Mouse (Mus musculus) midbrain, postnatal 0 days (tissue): ENCODE results near the gene Unc45a. TPM values are rescaled to one million over a fixed set of nuclear protein-coding genes. Genes with fewer than 3 reads are reported as not detected.
A peak's percentile ranks its signal among the peaks of the same experiment; 100 is the strongest.

ENCODE experiments used
- ATAC-seq: fragments of 200-750 bp; cut with Nextera tagmentation; 2 replicates; pipeline ENCODE4 v1.8.0; 2017; ENCODE audit warnings: moderate number of reproducible peaks, mild to moderate bottlenecking, moderate TSS enrichment, moderate library complexity; ENCODE audit not compliant: low FRiP score
- DNase-seq: peaks from one replicate; pipeline ENCODE4 v3.0.0-alpha.2; 2015; ENCODE audit warnings: low spot score
- H3K27ac ChIP-seq: fragments of 300-500 bp; sonication (generic); 2 replicates; pipeline ENCODE4 v1.5.1; 2014; ENCODE audit warnings: low read depth, mild to moderate bottlenecking, low read length, mixed read lengths
- H3K27me3 ChIP-seq: fragments of 300-500 bp; sonication (generic); 2 replicates; pipeline ENCODE4 v1.6.1; 2014; ENCODE audit warnings: low read length, control low read depth, mixed read lengths; ENCODE audit not compliant: insufficient read depth
- H3K36me3 ChIP-seq: fragments of 300-500 bp; sonication (generic); 2 replicates; pipeline ENCODE4 v1.6.1; 2014; ENCODE audit warnings: low read length, control low read depth, mixed read lengths; ENCODE audit not compliant: insufficient read depth
- H3K4me1 ChIP-seq: fragments of 300-500 bp; sonication (generic); 2 replicates; pipeline ENCODE4 v1.6.1; 2014; ENCODE audit warnings: mild to moderate bottlenecking, control low read depth, antibody characterized with exemption, low read length, mixed read lengths; ENCODE audit not compliant: insufficient read depth
- H3K4me2 ChIP-seq: fragments of 300-500 bp; sonication (generic); 2 replicates; pipeline ENCODE4 v1.6.1; 2014; ENCODE audit warnings: low read depth, mild to moderate bottlenecking, low read length, mixed read lengths; ENCODE audit not compliant: poor library complexity, severe bottlenecking
- H3K4me3 ChIP-seq: fragments of 300-500 bp; sonication (generic); 2 replicates; pipeline ENCODE4 v1.5.1; 2014; ENCODE audit warnings: low read depth, mild to moderate bottlenecking, low read length, moderate library complexity
- H3K9ac ChIP-seq: fragments of 300-500 bp; sonication (generic); replicated peaks from 2 replicates; pipeline ENCODE4 v1.6.1; 2014; ENCODE audit warnings: mild to moderate bottlenecking, low read length, moderate library complexity, mixed read lengths; ENCODE audit not compliant: poor library complexity, severe bottlenecking
- H3K9me3 ChIP-seq: fragments of 300-500 bp; sonication (generic); 2 replicates; pipeline ENCODE4 v1.6.1; 2016; ENCODE audit warnings: low read length, control low read depth
- CTCF ChIP-seq: IDR thresholded peaks from 2 replicates; pipeline ENCODE4 v1.5.1; 2016; ENCODE audit warnings: antibody characterized with exemption, mild to moderate bottlenecking
- WGBS: fragments of 180-500 bp; shearing (Covaris S2); extraction: QIAGEN DNeasy Blood & Tissue Kit; methylation state at CpG from one replicate; pipeline ENCODE4 v1.1.7; 2014; 5-methylcytosine and 5-hydroxymethylcytosine counted together
- polyA plus RNA-seq: library from polyadenylated mRNA; unstranded; fragments of >200 nt; fragmentation: Nextera tagmentation; extraction: Ambion mirVana; gene quantifications from 2 replicates; pipeline ENCODE4 v1.2.1, GENCODE M21; 2015
- total RNA-seq: library from RNA; depleted of rRNA; stranded (reverse); fragments of >200 nt; gene quantifications from 2 replicates; pipeline ENCODE4 v1.2.3, GENCODE M21; 2014; rRNA removed

Gene Unc45a
- total and polyA plus RNA-seq, 2 experiments from 2014 or later: 51.0 to 55.9 TPM

- DNase-seq (no peak), ATAC-seq (no peak)
- WGBS: 83% methylated on average over 2 of the region's 2 CpGs
- no peak overlapping the region for H3K4me3 ChIP-seq
- H3K9me3 ChIP-seq: no peaks in the 10 kb centered on the region
- H3K36me3 ChIP-seq: peaks cover 70% of the 10 kb centered on the region
- H3K27ac ChIP-seq: no peak overlapping the region
- no peak overlapping the region for H3K4me2 ChIP-seq
- TF ChIP-seq CTCF: peak; percentile 37
- no peaks in the 10 kb centered on the region for H3K27me3 ChIP-seq
- H3K9ac ChIP-seq: no peak overlapping the region
- no peaks in the 10 kb centered on the region for H3K4me1 ChIP-seq
These were observed 59.8 kb downstream of the Unc45a start for GRCm38 (mm10) chr7:80280998-80281397.

DNA sequence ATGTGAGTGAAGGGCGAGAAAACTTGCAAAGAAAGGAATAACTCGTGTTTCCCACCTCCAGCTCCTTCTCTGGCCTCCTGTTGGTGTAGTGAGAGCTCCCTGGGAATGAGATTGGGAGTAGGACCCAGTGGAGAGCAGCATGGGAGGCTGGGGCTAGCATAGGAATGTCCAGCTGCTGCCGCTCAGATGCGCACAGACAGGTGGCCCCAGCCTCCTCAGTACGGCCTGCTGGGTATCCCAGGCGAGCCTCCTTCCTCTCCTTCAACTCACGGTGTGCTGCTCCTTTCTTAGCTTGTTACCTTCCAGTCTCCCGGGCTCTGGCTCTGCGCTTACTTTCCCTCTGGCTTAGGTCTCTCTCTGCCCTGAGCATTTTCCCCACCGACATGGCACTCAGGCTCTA lies 60.8 kb downstream of the Unc45a start:
- H3K27ac ChIP-seq: no peak overlapping the region
- H3K4me1 ChIP-seq: no peaks in the 10 kb centered on the region
- H3K9ac ChIP-seq: no peak overlapping the region
- ATAC-seq (no peak), DNase-seq (no peak)
- peaks cover 3% of the 10 kb centered on the region; the same call in 1 of the 2 replicates for H3K9me3 ChIP-seq
- H3K36me3 ChIP-seq: peaks cover 66% of the 10 kb centered on the region
- no peaks in the 10 kb centered on the region for H3K27me3 ChIP-seq
- TF ChIP-seq CTCF: no peak
- no peak overlapping the region for H3K4me3 ChIP-seq
- WGBS: 89% methylated on average over 10 of the region's 10 CpGs
- H3K4me2 ChIP-seq: no peak overlapping the region

- Histone ChIP-seq H3K4me1 (no peaks in the 10 kb centered on the region), H3K9me3 (peaks cover 5% of the 10 kb centered on the region; the same call in 1 of the 2 replicates), H3K4me2 (no peak overlapping the region), H3K9ac (no peak overlapping the region), H3K27ac (no peak overlapping the region), H3K4me3 (no peak overlapping the region), H3K36me3 (peaks cover 54% of the 10 kb centered on the region), H3K27me3 (no peaks in the 10 kb centered on the region)
- no peak for TF ChIP-seq CTCF
- DNase-seq (no peak), ATAC-seq (no peak)
- 99% methylated on average over 4 of the region's 4 CpGs for WGBS
These were observed 64.4 kb downstream of the Unc45a start for GRCm38 (mm10) chr7:80276374-80276773.

Other genes starting within 250 kb of the Unc45a start
- 122 and 136 TPM in 2 replicates for gene Idh2, start 225.6 kb downstream of the Unc45a start, total RNA-seq
- 115 and 124 TPM in 2 replicates for gene Idh2, start 225.6 kb downstream of the Unc45a start, polyA plus RNA-seq
- gene Sema4b, start 154.2 kb downstream of the Unc45a start, total RNA-seq: 40.3 and 43.7 TPM in 2 replicates
- gene Sema4b, start 154.2 kb downstream of the Unc45a start, polyA plus RNA-seq: 26.3 and 29.2 TPM in 2 replicates
- 15.2 and 22.3 TPM in 2 replicates for gene Cib1, start 108.2 kb downstream of the Unc45a start, total RNA-seq
- gene Cib1, start 108.2 kb downstream of the Unc45a start, polyA plus RNA-seq: 30.6 and 33.7 TPM in 2 replicates
- gene Gdpgp1, start 108.1 kb downstream of the Unc45a start, total RNA-seq: 5.9 and 7.4 TPM in 2 replicates
- 2.5 and 2.8 TPM in 2 replicates for gene Gdpgp1, start 108.1 kb downstream of the Unc45a start, polyA plus RNA-seq
- 1.2 and 1.6 TPM in 2 replicates for gene Ttll13, start 94.6 kb downstream of the Unc45a start, total RNA-seq
- 2.4 and 3.2 TPM in 2 replicates for gene Ttll13, start 94.6 kb downstream of the Unc45a start, polyA plus RNA-seq
- 50.9 and 76.4 TPM in 2 replicates for gene Ngrn, start 79.8 kb downstream of the Unc45a start, total RNA-seq
- gene Ngrn, start 79.8 kb downstream of the Unc45a start, polyA plus RNA-seq: 80.6 and 84.8 TPM in 2 replicates
- gene Vps33b, start 71.4 kb downstream of the Unc45a start, total RNA-seq: 25.0 and 35.4 TPM in 2 replicates
- gene Vps33b, start 71.4 kb downstream of the Unc45a start, polyA plus RNA-seq: 15.3 and 18.3 TPM in 2 replicates
- gene Prc1, start 46.6 kb downstream of the Unc45a start, total RNA-seq: 12.9 and 13.2 TPM in 2 replicates
- gene Prc1, start 46.6 kb downstream of the Unc45a start, polyA plus RNA-seq: 13.3 and 14.1 TPM in 2 replicates
- gene Rccd1, start 16.6 kb downstream of the Unc45a start, total RNA-seq: 22.7 and 30.6 TPM in 2 replicates
- gene Rccd1, start 16.6 kb downstream of the Unc45a start, polyA plus RNA-seq: 7.4 and 7.9 TPM in 2 replicates
- gene Hddc3, start 2.1 kb upstream of the Unc45a start, total RNA-seq: 35.9 and 36.7 TPM in 2 replicates
- 15.1 and 16.8 TPM in 2 replicates for gene Hddc3, start 2.1 kb upstream of the Unc45a start, polyA plus RNA-seq
- gene Man2a2, start 30.4 kb upstream of the Unc45a start, total RNA-seq: 59.1 and 70.2 TPM in 2 replicates
- 13.7 and 16.6 TPM in 2 replicates for gene Man2a2, start 30.4 kb upstream of the Unc45a start, polyA plus RNA-seq
- 4.3 and 7.9 TPM in 2 replicates for gene Fes, start 46.9 kb upstream of the Unc45a start, total RNA-seq
- 3.1 and 3.7 TPM in 2 replicates for gene Fes, start 46.9 kb upstream of the Unc45a start, polyA plus RNA-seq
- 16.6 TPM in 2 replicates for gene Furin, start 64.4 kb upstream of the Unc45a start, total RNA-seq
- gene Furin, start 64.4 kb upstream of the Unc45a start, polyA plus RNA-seq: 5.0 and 6.0 TPM in 2 replicates
- gene Blm, start 194.1 kb upstream of the Unc45a start, total RNA-seq: 6.4 and 8.4 TPM in 2 replicates
- 4.0 and 5.0 TPM in 2 replicates for gene Blm, start 194.1 kb upstream of the Unc45a start, polyA plus RNA-seq